Mouse (Mus musculus): ENCODE data around the gene Tktl2. TPM values are rescaled to one million over a fixed set of nuclear protein-coding genes. Genes with fewer than 3 reads are reported as not detected.

Tktl2 gene
- polyA plus RNA-seq, 1 experiment, result 0.12 TPM

GRCm38 (mm10) chr8:66550092-66550491, 38.5 kb downstream of the Tktl2 start:
- no peaks in the 10 kb centered on the region for H3K36me3 ChIP-seq (ENCODE audit: control insufficient read depth, insufficient read depth, low read length, poor library complexity, severe bottlenecking)
- H3K9ac ChIP-seq (ENCODE audit: low read depth, poor library complexity, severe bottlenecking), result no peak overlapping the region
- H3K4me3 ChIP-seq (ENCODE audit: low read depth, low read length), result no peak overlapping the region
- no peaks in the 10 kb centered on the region for H3K27me3 ChIP-seq (ENCODE audit: control insufficient read depth, insufficient read depth, low read length, poor library complexity, severe bottlenecking)
- H3K27ac ChIP-seq (ENCODE audit: insufficient read depth, low read length), result no peak overlapping the region
- TF ChIP-seq CTCF (IDR thresholded peaks at IDR 0.05; ENCODE audit: low read depth, low read length) (no peak), EP300 (IDR thresholded peaks at IDR 0.05; ENCODE audit: insufficient read depth, low read depth, low read length) (no peak), POLR2A (IDR thresholded peaks at IDR 0.05; ENCODE audit: insufficient read depth, low read length) (no peak)
- H3K4me1 ChIP-seq (ENCODE audit: control insufficient read depth, insufficient read depth, low read length), result no peaks in the 10 kb centered on the region
- H3K9me3 ChIP-seq (replicated peaks; ENCODE audit: control insufficient read depth, insufficient read depth, low read length, poor library complexity, severe bottlenecking), result no peaks in the 10 kb centered on the region

Other genes starting within 250 kb of the Tktl2 start
- gene Tma16, start 25.2 kb upstream of the Tktl2 start, polyA plus RNA-seq (2011; ENCODE audit: insufficient read depth, insufficient read length, low read depth, missing spikeins), result 32.7 and 39.1 TPM in 2 replicates
- gene Npy5r, start 176.4 kb downstream of the Tktl2 start, polyA plus RNA-seq (2011; ENCODE audit: insufficient read depth, insufficient read length, low read depth, missing spikeins), result not detected in 2 replicates
- not detected in 2 replicates for gene Npy1r, start 185.4 kb downstream of the Tktl2 start, polyA plus RNA-seq (2011; ENCODE audit: insufficient read depth, insufficient read length, low read depth, missing spikeins)

All from ES-Bruce4 (cell line).